Mouse (Mus musculus) heart, adult 2 months (tissue): Measurements from ENCODE around the gene Ssb.

Experiments
- CTCF ChIP-seq: fragments of 200-600 bp; IDR thresholded peaks from 2 replicates; pipeline ENCODE4 v1.8.1; 2022; ENCODE audit warnings: antibody characterized with exemption, mild to moderate bottlenecking, moderate library complexity
- EP300 ChIP-seq: fragments of 200-500 bp; IDR thresholded peaks from 2 replicates; pipeline ENCODE4 v1.6.1; 2011; ENCODE audit warnings: low read depth, low read length, control low read depth; ENCODE audit not compliant: insufficient read depth
- POLR2A ChIP-seq: fragments of 200-500 bp; IDR thresholded peaks from 2 replicates; pipeline ENCODE4 v1.6.1; 2011; ENCODE audit warnings: mild to moderate bottlenecking, low read depth, low read length, control low read depth; ENCODE audit not compliant: insufficient read depth

DNA sequence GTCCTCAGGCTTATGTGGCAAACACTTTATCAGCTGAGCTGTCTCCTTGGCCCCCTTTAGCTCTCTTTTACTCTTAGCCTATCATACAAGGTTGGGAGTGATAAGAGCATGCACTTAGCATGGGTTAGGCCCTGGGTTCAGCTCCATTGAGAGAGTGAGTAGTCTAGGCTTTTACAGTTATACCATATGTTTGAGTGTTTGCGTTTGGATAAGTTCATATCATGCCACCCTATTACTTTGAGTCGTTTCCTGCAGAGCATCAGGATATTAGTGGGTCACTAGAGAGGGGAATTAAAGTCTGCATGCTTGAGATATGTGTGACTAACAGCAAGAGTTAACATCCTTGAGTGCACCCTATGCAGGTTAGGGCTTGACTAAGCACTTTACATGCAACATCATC is 31.7 kb upstream of the Ssb start:
- TF ChIP-seq CTCF (no peak), POLR2A (no peak), EP300 (no peak)
